Mouse (Mus musculus): ENCODE results near the gene Olfr1232.

Gene Olfr1232

GRCm38 (mm10) chr2:89329575-89329974 lies at the start of gene Olfr1232:
Olfr1232 (minus strand) TSS chr2:89329675.
- DNase-seq, result no peak

GRCm38 (mm10) chr2:89364765-89365164 lies 35.3 kb upstream of the Olfr1232 start, which contains the start of gene Olfr1234:
Olfr1234 (minus strand) TSS chr2:89364865.
- no peak for DNase-seq

DNA sequence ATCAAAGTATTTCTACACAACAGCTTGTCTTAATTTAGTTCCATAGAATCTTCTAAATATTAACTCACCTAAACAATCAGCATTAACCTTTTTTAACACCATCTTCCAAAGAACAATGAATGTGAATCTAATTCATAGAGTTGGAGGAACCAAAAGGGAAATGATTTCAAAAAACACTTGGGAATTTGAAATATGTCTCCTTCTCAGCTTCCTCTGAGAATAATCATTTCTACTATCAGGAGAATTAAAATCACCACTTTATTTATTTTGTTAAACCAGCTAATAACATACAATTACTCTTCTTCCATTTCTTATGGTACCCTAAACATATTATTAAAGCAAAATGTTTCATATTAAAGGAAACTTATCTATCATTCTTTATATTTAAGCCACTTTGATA lies 12.8 kb upstream of the Olfr1232 start, which contains the start of gene Olfr1233:
TSS of gene Olfr1233 (minus strand) at position 101 of the 400 bp plus-strand sequence.
- DNase-seq, result no peak

GRCm38 (mm10) chr2:89306974-89307373 lies 22.5 kb downstream of the Olfr1232 start, which contains the start of gene Olfr1231:
Olfr1231 (minus strand) TSS chr2:89307074.
- DNase-seq, result no peak

- DNase-seq, result no peak
Measured at GRCm38 (mm10) chr2:89297168-89297567, 32.3 kb downstream of the Olfr1232 start, which contains the start of gene Olfr1230. Olfr1230 (minus strand) TSS chr2:89297268.

DNA sequence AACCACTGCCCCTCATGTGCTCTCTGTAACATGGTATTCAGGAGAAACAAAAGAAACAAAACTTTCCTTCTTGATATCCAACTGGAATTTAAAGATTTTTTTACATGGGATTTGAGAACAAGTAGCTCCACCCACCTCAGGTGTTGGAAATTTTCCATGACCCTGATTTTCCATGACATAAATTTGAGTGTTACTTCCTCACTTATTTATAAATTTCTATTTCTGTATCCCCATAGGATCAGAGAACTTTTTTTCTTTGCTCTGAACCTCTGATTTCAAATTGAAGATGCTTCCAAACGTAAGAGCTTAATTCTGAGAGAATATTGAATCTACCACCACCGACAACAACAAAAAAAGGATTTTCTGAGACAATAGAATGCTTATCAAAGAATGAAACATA lies 41.6 kb downstream of the Olfr1232 start, which contains the start of gene Olfr1229:
TSS of gene Olfr1229 (minus strand) at position 101 of the 400 bp plus-strand sequence.
- no peak for DNase-seq
